Mouse (Mus musculus) limb, embryonic 11.5 days (tissue): ENCODE results near the gene Hoxa6. TPM values are rescaled to one million over a fixed set of nuclear protein-coding genes. Genes with fewer than 3 reads are reported as not detected.

ENCODE experiments used
- ATAC-seq: fragments of 200-750 bp; cut with Nextera tagmentation; 2 replicates; pipeline ENCODE4 v1.8.0; 2017; ENCODE audit warnings: low read depth; ENCODE audit not compliant: insufficient number of reproducible peaks, low FRiP score, low TSS enrichment
- DNase-seq: peaks from one replicate; pipeline ENCODE4 v3.0.0-alpha.2; 2015; ENCODE audit warnings: low spot score
- H3K27ac ChIP-seq: fragments of 300-500 bp; sonication (generic); replicated peaks from 2 replicates; pipeline ENCODE4 v1.5.1; 2014; ENCODE audit warnings: low read depth, mild to moderate bottlenecking, low read length
- H3K27me3 ChIP-seq: fragments of 300-500 bp; sonication (generic); 2 replicates; pipeline ENCODE4 v1.6.1; 2014; ENCODE audit warnings: mild to moderate bottlenecking, low read length, mixed read lengths; ENCODE audit not compliant: control insufficient read depth, insufficient read depth
- H3K36me3 ChIP-seq: fragments of 300-500 bp; sonication (generic); 2 replicates; pipeline ENCODE4 v1.6.1; 2014; ENCODE audit warnings: mild to moderate bottlenecking, low read length, moderate library complexity, mixed read lengths; ENCODE audit not compliant: control insufficient read depth, insufficient read depth
- H3K4me1 ChIP-seq: fragments of 300-500 bp; sonication (generic); 2 replicates; pipeline ENCODE4 v1.6.1; 2014; ENCODE audit warnings: low read length, mixed read lengths; ENCODE audit not compliant: control insufficient read depth, insufficient read depth
- H3K4me2 ChIP-seq: fragments of 300-500 bp; sonication (generic); 2 replicates; pipeline ENCODE4 v1.6.1; 2014; ENCODE audit warnings: low read depth, mild to moderate bottlenecking, moderate library complexity; ENCODE audit not compliant: severe bottlenecking
- H3K4me3 ChIP-seq: fragments of 300-500 bp; sonication (generic); 2 replicates; pipeline ENCODE4 v1.5.1; 2014; ENCODE audit warnings: low read depth, low read length
- H3K9ac ChIP-seq: fragments of 300-500 bp; sonication (generic); 2 replicates; pipeline ENCODE4 v1.6.1; 2014; ENCODE audit warnings: mild to moderate bottlenecking, low read length
- H3K9me3 ChIP-seq: fragments of 300-500 bp; sonication (generic); 2 replicates; pipeline ENCODE4 v1.6.1; 2016; ENCODE audit warnings: low read length; ENCODE audit not compliant: control insufficient read depth
- WGBS: fragments of 180-500 bp; shearing (Covaris S2); extraction: QIAGEN DNeasy Blood & Tissue Kit; methylation state at CpG from one replicate; pipeline ENCODE4 v1.1.7; 2014; 5-methylcytosine and 5-hydroxymethylcytosine counted together
- polyA plus RNA-seq: library from polyadenylated mRNA; unstranded; fragments of >200 nt; fragmentation: Nextera tagmentation; extraction: Ambion mirVana; gene quantifications from 2 replicates; pipeline ENCODE4 v1.2.1, GENCODE M21; 2014

The Hoxa6 gene
- polyA plus RNA-seq, 1 experiment from 2014 or later = 4.6 TPM

DNA sequence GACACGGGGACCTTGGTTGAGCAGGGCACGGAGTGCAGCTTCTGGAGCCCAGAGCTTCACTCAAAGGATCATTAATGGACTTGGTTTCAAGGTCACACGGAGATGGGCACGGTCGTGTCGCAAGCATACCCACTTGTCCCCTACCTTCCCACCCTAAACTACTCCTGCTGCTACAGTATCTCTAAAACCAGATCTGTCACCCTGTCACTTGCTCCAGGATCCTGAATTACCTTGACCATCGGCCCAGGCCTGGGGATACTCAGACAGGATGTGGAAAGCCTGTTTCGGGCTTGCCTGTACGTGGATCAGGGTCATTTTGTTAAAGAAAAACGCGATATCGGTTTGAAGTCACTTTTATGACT is 1.1 kb upstream of the Hoxa6 start:
- H3K9ac ChIP-seq = peak overlapping the region; percentile 74
- peak overlapping the region; percentile 95 for H3K4me2 ChIP-seq
- peaks cover 2% of the 10 kb centered on the region; the same call in 1 of the 2 replicates for H3K36me3 ChIP-seq
- H3K27me3 ChIP-seq = no peaks in the 10 kb centered on the region
- DNase-seq = no peak
- 2% methylated on average over 12 of the region's 12 CpGs for WGBS
- H3K4me1 ChIP-seq = peaks cover 62% of the 10 kb centered on the region
- H3K27ac ChIP-seq = no peak overlapping the region
- H3K9me3 ChIP-seq = no peaks in the 10 kb centered on the region
- peak overlapping the region; percentile 70 for H3K4me3 ChIP-seq
- no peak for ATAC-seq

DNA sequence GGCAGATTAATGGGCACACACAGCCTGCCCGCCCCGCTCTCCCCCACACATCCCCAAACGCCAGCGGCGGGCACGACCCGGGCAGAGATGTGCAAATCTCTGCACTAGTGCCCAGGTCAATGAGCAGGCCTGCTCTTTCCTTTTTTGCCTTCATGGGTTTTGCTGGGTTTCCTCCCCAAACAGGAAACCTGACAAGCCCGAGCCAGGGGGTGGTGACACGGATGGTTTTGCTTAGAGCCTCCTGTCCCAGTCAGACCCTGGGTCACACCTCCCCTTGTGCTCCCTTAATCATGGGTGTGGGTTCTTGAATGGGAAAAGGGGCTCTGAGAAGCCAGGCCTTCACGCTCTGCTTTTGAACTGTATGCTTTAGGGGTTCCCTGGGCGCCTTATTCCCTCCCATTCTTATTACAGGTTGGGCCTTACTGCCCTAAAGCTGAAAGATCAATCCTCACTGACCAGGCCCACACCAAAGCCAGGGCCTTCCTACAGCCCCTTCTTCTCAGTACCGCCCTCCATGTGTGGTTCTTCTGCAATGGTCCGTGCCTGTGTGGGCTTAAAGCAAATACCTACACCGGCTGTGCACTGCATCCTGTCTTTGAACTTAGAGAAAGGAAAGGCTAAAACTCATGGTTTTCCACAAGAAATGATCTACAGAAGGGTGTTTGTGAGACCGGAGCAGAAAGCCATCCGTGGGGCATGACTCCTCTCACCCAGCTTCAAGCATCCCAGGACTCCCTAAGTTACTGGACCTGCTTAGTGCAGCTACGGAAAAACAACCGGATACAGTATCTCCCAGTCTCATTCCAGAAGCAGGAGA is 554 bp upstream of the Hoxa6 start:
- Histone ChIP-seq H3K36me3 (peaks cover 2% of the 10 kb centered on the region; the same call in 1 of the 2 replicates), H3K9ac (peak overlapping the region; percentile 74), H3K27me3 (no peaks in the 10 kb centered on the region), H3K4me1 (peaks cover 62% of the 10 kb centered on the region), H3K4me3 (peak overlapping the region; percentile 70), H3K4me2 (peak overlapping the region; percentile 95), H3K27ac (peak overlapping the region; percentile 70), H3K9me3 (no peaks in the 10 kb centered on the region)
- ATAC-seq = no peak
- WGBS = 3% methylated on average over 16 of the region's 18 CpGs
- DNase-seq = peak; percentile 54

DNA sequence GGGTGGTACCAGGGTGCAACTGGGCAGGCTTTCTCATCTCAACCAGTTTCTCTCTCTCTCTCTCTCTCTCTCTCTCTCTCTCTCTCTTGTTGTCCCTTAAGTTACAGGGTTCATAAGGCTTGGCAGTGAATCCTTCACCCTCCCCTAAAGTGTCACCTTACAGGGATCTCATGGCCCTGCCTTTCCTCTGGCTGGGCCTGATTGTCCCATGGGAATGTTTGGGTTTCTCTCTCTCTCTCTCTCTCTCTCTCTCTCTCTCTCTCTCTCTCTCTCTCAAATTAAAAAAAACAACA is 892 bp downstream of the Hoxa6 start:
- no peak overlapping the region for H3K27ac ChIP-seq
- peak overlapping the region; percentile 98 for H3K4me2 ChIP-seq
- H3K4me3 ChIP-seq = no peak overlapping the region
- no peaks in the 10 kb centered on the region for H3K9me3 ChIP-seq
- no peaks in the 10 kb centered on the region for H3K27me3 ChIP-seq
- peaks cover 72% of the 10 kb centered on the region for H3K4me1 ChIP-seq
- H3K36me3 ChIP-seq = peaks cover 2% of the 10 kb centered on the region; the same call in 1 of the 2 replicates
- peak overlapping the region; percentile 40 for H3K9ac ChIP-seq
- no peak for DNase-seq
- no peak for ATAC-seq

DNA sequence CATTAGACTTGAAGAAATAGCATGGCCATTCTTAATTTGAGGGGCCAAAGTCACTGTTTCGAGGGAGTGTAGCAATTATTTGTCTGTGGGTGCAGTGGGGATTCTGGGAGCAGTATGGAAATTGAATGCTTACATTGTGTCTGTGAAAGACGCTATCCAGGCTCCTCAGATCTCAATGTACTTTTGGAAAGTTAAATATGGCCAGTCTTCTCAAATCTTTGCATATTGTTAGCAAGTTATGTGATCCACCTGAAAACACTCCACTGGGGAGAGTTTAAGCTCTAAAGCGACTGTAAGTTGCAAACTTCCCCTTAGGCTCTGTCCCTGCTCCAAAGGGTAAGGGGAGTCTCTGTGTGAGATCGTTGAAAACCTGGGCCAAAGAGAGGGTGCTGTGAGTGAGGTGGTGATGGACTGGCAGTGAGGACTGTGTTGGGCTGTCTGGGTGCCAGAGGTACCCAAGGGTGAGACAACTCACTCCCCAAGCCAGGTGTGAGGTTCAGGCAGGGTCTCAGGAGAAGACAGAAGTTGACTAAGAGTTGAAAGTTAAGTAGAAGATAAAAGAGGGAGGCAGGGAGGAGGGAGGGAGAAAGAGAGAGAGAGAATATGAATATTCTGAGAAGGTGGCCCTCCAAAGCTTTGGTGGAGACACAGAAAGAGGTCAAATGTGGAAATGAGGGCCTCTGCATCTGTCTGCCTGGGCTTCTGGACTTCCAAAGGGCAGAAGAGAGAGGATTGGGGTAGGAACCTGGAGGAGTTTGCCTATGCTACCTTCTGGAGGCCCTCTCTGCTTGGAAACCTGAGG is 1.4 kb downstream of the Hoxa6 start:
- H3K9me3 ChIP-seq = no peaks in the 10 kb centered on the region
- H3K4me2 ChIP-seq = peak overlapping the region; percentile 98
- H3K4me1 ChIP-seq = peaks cover 75% of the 10 kb centered on the region
- 12% methylated on average over 4 of the region's 4 CpGs for WGBS
- H3K4me3 ChIP-seq = no peak overlapping the region
- peaks cover 2% of the 10 kb centered on the region; the same call in 1 of the 2 replicates for H3K36me3 ChIP-seq
- no peaks in the 10 kb centered on the region for H3K27me3 ChIP-seq
- H3K9ac ChIP-seq = peak overlapping the region; percentile 40
- ATAC-seq (no peak), DNase-seq (peak; percentile 37)
- no peak overlapping the region for H3K27ac ChIP-seq

DNA sequence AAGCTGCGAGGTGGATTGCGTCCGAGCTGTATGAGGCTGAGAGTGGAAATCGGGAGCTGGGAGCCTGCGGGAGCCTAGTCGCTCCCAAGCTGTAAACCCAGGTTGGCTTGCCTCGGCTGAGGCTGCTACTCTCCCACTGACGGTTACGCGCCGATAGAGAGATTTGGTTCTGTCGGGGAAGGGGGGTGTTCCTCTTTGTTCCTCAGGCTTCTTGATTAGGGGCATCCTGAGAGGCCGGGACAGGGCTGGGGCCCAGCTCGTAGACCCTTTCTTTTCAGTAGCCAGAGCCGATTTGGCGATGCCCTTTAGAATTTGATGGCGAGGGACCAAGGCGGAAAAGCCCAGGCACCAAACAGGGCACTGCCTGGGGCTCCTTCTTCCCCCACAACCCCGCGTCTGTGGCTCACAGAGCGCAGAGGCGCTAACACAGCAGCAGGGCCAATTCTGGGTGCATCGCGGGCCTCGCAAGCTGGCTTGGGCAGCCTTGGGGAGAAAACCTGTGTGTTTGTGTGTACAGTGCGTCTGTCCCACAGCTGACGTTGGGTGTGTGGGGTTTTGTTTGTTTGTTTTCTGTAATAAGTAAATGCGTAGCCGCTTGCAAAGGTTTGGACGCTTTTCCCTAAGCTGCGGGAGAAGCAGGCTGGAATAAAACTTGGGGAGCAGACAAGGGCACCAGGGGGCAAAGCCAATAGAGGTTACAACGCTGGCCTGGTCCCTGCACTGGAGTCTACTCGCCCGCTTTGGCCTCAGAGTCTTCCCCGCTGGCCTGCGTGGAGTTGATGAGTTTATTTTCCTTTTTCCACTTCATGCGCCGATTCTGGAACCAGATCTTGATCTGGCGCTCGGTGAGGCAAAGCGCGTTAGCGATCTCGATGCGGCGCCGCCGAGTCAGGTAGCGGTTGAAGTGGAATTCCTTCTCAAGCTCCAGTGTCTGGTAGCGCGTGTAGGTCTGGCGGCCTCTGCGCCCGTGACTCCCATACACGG is 2.6 kb downstream of the Hoxa6 start:
- Histone ChIP-seq H3K9ac (peak overlapping the region; percentile 65), H3K9me3 (no peaks in the 10 kb centered on the region), H3K36me3 (peaks cover 2% of the 10 kb centered on the region; the same call in 1 of the 2 replicates), H3K27ac (peak overlapping the region; percentile 56), H3K4me1 (peaks cover 80% of the 10 kb centered on the region), H3K4me2 (peak overlapping the region; percentile 98), H3K27me3 (no peaks in the 10 kb centered on the region), H3K4me3 (peak overlapping the region; percentile 24)
- no peak for ATAC-seq
- DNase-seq = peak; percentile 73
- 4% methylated on average over 55 of the region's 55 CpGs for WGBS

DNA sequence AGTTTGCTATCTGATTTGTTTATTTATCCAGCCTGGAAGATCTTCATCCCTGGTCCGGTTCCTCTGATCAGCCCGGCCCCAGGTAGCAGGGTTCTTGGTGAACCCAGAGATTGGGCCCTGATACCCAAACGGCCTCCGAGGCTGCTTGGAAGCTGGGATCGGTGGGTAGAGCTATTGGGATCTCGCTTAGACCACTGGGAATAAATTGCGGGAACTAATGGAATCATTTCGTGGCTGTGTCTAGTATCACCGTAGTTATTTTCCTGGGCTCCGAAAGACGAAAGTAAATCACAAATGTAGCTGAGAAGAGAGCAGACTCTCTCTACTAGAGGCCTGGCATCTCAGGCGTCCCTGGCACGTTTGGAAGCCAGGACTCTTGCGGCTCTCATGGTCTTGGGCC is 3.3 kb downstream of the Hoxa6 start:
- peak overlapping the region; percentile 24 for H3K4me3 ChIP-seq
- ATAC-seq (no peak), DNase-seq (no peak)
- H3K27ac ChIP-seq = peak overlapping the region; percentile 56
- peaks cover 85% of the 10 kb centered on the region for H3K4me1 ChIP-seq
- H3K36me3 ChIP-seq = peaks cover 2% of the 10 kb centered on the region; the same call in 1 of the 2 replicates
- H3K9ac ChIP-seq = peak overlapping the region; percentile 65
- no peaks in the 10 kb centered on the region for H3K27me3 ChIP-seq
- no peaks in the 10 kb centered on the region for H3K9me3 ChIP-seq
- peak overlapping the region; percentile 98 for H3K4me2 ChIP-seq
- WGBS = 3% methylated on average over 14 of the region's 14 CpGs

DNA sequence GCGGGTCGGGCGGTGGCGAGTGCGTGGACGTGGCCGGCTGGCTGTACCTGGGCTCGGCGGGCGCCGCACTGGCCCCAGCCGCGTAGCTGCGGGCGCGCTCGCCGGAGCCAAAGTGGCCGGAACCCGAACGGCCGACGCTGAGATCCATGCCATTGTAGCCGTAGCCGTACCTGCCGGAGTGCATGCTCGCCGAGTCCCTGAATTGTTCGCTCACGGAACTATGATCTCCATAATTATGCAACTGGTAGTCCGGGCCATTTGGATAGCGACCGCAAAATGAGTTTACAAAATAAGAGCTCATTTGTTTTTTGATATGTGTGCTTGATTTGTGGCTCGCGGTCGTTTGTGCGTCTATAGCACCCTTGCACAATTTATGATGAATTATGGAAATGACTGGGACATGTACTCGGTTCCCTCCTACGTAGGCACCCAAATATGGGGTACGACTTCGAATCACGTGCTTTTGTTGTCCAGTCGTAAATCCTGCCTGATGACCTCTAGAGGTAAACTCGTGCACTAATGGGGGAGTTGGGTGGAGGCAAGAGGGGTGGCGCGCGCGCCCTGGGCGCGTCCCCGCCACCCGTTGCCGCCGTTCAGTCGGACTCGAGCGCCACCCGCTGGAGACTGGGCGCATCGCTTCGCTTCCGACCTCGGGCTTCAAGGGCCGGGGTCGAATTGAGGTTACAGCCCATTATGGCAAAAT is 4.3 kb downstream of the Hoxa6 start, which contains the start of gene Hoxa5:
Gene Hoxa5, minus strand, starts transcription at position 538 of the 703 bp plus-strand sequence.
- Histone ChIP-seq H3K4me1 (peaks cover 80% of the 10 kb centered on the region), H3K9me3 (no peaks in the 10 kb centered on the region), H3K36me3 (peaks cover 2% of the 10 kb centered on the region; the same call in 1 of the 2 replicates), H3K27ac (peak within 1 kb of the TSS; percentile 59), H3K27me3 (no peaks in the 10 kb centered on the region), H3K4me2 (peak within 1 kb of the TSS; percentile 98), H3K4me3 (peak within 1 kb of the TSS; percentile 44), H3K9ac (peak within 1 kb of the TSS; percentile 76)
- WGBS = under 1% methylated on average over 65 of the region's 65 CpGs
- ATAC-seq (peak; percentile 56; the same call in 1 of the 2 replicates), DNase-seq (peak; percentile 96)
